Mouse (Mus musculus) ES-E14 (cell line): ENCODE measurements around the gene St6galnac3.

ENCODE experiments used
- CHD2 ChIP-seq: IDR thresholded peaks from 2 replicates; pipeline ENCODE4 v1.6.1; 2014; ENCODE audit warnings: mild to moderate bottlenecking, low read depth, low read length, inconsistent platforms
- HCFC1 ChIP-seq: IDR thresholded peaks from 2 replicates; pipeline ENCODE4 v1.6.1; 2012; ENCODE audit warnings: low read length, inconsistent platforms, borderline replicate concordance; ENCODE audit not compliant: insufficient read depth
- MAFK ChIP-seq: IDR thresholded peaks from 2 replicates; pipeline ENCODE4 v1.6.1; 2014; ENCODE audit warnings: mild to moderate bottlenecking, low read depth, low read length, inconsistent platforms; ENCODE audit not compliant: insufficient read depth
- ZC3H11A ChIP-seq: IDR thresholded peaks from 2 replicates; pipeline ENCODE4 v1.6.1; 2012; ENCODE audit warnings: low read depth, mild to moderate bottlenecking, inconsistent platforms, low read length, borderline replicate concordance
- ZNF384 ChIP-seq: IDR thresholded peaks from 2 replicates; pipeline ENCODE4 v1.6.1; 2012; ENCODE audit warnings: low read depth, low read length, inconsistent platforms

DNA sequence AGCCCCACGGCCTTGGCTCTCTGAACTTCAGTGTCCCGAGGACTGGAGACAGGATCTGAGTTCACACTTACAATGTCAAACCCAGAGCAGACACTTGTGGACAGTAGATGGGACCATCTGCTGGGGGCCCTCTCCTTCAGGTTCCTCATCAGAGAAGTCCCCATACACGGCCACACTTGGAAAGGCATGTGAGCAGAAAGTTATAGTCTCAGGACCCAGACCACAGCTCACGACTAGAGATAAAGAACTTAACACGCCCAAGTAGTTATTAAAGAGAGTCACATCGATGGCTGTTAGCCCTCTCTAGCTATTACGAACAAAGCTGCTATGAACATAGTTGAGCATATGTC lies 88.2 kb downstream of the St6galnac3 start:
- TF ChIP-seq ZC3H11A (no peak), HCFC1 (no peak), CHD2 (no peak), MAFK (no peak), ZNF384 (no peak)
